Mouse (Mus musculus): ENCODE results near the gene Gm21976. TPM values are rescaled to one million over a fixed set of nuclear protein-coding genes. Genes with fewer than 3 reads are reported as not detected.
A peak's percentile ranks its signal among the peaks of the same experiment; 100 is the strongest.

Gene Gm21976
- total RNA-seq (2022) = not detected

GRCm38 (mm10) chr13:98279686-98280085 lies at the start of gene Gm21976:
Gm21976 (plus strand) TSS chr13:98279887.
- DNase-seq (ENCODE audit: low spot score in 2 of 2) = no peak

- DNase-seq (ENCODE audit: low spot score in 2 of 2) = no peak
These were observed 49.2 kb upstream of the Gm21976 start for GRCm38 (mm10) chr13:98230511-98230910.

GRCm38 (mm10) chr13:98235451-98235850 lies 44.2 kb upstream of the Gm21976 start:
- DNase-seq (ENCODE audit: low spot score in 2 of 2) = no peak

- peak in 1 of 2 experiments; percentile 77 for DNase-seq (ENCODE audit: low spot score in 2 of 2)
These were observed 39.6 kb upstream of the Gm21976 start for GRCm38 (mm10) chr13:98239978-98240641.

- DNase-seq (ENCODE audit: low spot score in 2 of 2) = no peak
These were observed 38.0 kb upstream of the Gm21976 start for GRCm38 (mm10) chr13:98241531-98242282.

GRCm38 (mm10) chr13:98244571-98245350 lies 34.9 kb upstream of the Gm21976 start:
- no peak for DNase-seq (ENCODE audit: low spot score in 2 of 2)

GRCm38 (mm10) chr13:98245386-98245785 lies 34.3 kb upstream of the Gm21976 start:
- DNase-seq (ENCODE audit: low spot score in 2 of 2) = no peak

- DNase-seq (ENCODE audit: low spot score in 2 of 2) = no peak
These were observed 30.1 kb upstream of the Gm21976 start for GRCm38 (mm10) chr13:98249594-98249993.

- peak; percentile 11 to 76 for DNase-seq (ENCODE audit: low spot score in 2 of 2)
These were observed 24.8 kb upstream of the Gm21976 start for GRCm38 (mm10) chr13:98254921-98255320.

GRCm38 (mm10) chr13:98262636-98263457 lies 16.8 kb upstream of the Gm21976 start, which contains the start of the genes Utp15 and Ankra2:
Utp15 (minus strand) TSS chr13:98263041.
Ankra2 (plus strand) TSS chr13:98263074.
- DNase-seq (ENCODE audit: low spot score in 2 of 2) = peak; percentile 98 to 99

GRCm38 (mm10) chr13:98263458-98263987 lies 16.2 kb upstream of the Gm21976 start:
- no peak for DNase-seq (ENCODE audit: low spot score in 2 of 2)

GRCm38 (mm10) chr13:98264111-98264510 lies 15.6 kb upstream of the Gm21976 start:
- DNase-seq (ENCODE audit: low spot score in 2 of 2) = no peak

- DNase-seq (ENCODE audit: low spot score in 2 of 2) = no peak
These were observed 5.7 kb upstream of the Gm21976 start for GRCm38 (mm10) chr13:98274023-98274422.

- DNase-seq (ENCODE audit: low spot score in 2 of 2) = no peak
These were observed 4.0 kb upstream of the Gm21976 start for GRCm38 (mm10) chr13:98275646-98276045.

- DNase-seq (ENCODE audit: low spot score in 2 of 2) = no peak
These were observed 3.4 kb upstream of the Gm21976 start for GRCm38 (mm10) chr13:98276253-98276652.

- no peak for DNase-seq (ENCODE audit: low spot score in 2 of 2)
These were observed 2.2 kb upstream of the Gm21976 start for GRCm38 (mm10) chr13:98277501-98277900.

GRCm38 (mm10) chr13:98280990-98281650 lies 1.4 kb downstream of the Gm21976 start:
- DNase-seq (ENCODE audit: low spot score in 2 of 2) = no peak

- no peak for DNase-seq (ENCODE audit: low spot score in 2 of 2)
These were observed 11.0 kb downstream of the Gm21976 start for GRCm38 (mm10) chr13:98290719-98291118.

- no peak for DNase-seq (ENCODE audit: low spot score in 2 of 2)
These were observed 12.0 kb downstream of the Gm21976 start for GRCm38 (mm10) chr13:98291712-98292111.

- DNase-seq (ENCODE audit: low spot score in 2 of 2) = no peak
These were observed 16.4 kb downstream of the Gm21976 start for GRCm38 (mm10) chr13:98296072-98296471.
